Mouse (Mus musculus) urinary bladder, adult 2 months (tissue): Measurements from ENCODE around the gene A630076J17Rik. TPM values are rescaled to one million over a fixed set of nuclear protein-coding genes. Genes with fewer than 3 reads are reported as not detected.

Experiments used
- DNase-seq: peaks from one replicate; pipeline ENCODE4 v3.0.0; 2022; ENCODE audit warnings: low spot score
- polyA plus RNA-seq: library from polyadenylated mRNA; depleted of rRNA; stranded (reverse); fragments of >200 nt; gene quantifications from 2 replicates; pipeline ENCODE4 v1.2.3, GENCODE M21; 2012

Gene A630076J17Rik
- polyA plus RNA-seq, 1 experiment = not detected

DNA sequence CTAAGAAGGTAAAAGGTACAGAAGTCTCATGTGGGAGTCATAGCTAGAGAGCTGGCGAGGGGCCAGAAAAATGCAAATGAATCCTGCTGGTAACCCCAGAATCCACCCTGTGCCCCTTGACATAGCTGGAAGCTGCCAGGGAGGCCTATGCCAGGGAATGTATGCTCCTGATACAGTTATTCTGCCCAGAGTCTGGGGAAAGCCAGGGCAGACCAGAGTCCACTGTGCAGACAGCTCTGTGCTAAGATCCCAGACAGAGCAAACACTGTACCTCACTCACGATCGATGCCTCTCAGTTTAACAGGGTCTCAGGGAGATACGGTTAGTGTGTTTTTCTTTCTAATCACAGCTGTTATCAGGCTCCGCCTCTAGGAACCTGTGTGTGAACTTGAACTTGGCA, 592 bp upstream of the A630076J17Rik start:
- DNase-seq = no peak

DNA sequence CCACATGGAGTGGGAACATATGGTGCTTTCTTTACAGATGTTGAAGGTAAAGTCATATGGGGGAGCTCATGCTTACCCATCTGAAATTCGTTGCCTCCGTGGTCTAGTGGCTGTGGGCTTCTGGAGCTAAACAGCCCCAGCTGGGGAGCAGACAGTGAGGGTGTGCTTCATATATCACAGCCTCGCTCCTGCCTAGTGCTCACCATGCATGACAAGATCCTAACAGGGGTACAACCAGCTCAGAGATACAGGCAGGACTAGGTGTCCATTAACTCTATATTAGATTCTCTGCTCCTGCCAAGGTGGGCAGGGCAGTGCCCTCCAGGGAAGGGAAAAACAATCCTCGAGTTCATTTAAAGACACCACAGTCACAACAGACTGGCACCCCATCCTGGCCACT, 788 bp downstream of the A630076J17Rik start:
- no peak for DNase-seq

DNA sequence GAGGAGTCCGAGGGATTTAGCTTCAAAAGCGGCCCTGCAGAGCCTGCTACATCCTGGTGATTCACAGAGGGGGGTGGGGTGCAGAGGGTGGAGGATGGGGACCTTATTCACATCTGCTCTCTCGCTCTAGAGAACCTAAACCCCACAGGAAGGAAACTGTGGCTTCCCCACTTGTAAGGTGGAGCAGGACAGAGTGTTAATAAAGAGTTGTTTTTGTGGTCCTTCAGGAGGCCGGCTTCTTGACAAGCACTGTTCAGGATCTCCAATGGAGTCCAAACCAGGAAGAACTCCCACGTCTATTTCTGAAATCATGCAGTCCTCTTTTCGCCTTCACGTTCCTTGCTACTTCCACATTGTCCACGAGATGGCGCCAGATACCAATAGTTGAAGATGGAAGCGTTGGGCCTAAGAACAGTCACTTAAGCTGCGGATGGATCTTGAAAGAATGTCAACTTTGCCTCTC, 3.0 kb downstream of the A630076J17Rik start:
- DNase-seq = peak; percentile 58

DNA sequence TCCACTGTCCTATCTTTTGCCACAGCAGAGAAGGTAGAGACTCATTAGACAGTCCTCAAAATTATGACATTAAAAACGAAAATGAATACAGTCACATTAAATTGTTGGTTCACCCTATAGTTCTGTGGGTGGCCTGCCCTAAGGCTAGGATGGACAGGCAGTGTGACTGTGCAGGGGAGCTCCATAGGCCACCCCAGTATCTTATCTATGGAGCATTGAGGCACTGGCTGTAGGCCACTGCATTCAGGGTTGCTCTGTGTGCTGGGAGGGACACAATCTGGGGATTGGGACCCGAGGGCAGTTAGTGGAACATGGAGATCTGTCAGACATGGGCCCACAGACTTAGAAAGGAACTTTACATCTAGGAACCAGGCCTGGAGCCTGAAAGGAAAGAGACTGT, 3.5 kb downstream of the A630076J17Rik start:
- DNase-seq = no peak

DNA sequence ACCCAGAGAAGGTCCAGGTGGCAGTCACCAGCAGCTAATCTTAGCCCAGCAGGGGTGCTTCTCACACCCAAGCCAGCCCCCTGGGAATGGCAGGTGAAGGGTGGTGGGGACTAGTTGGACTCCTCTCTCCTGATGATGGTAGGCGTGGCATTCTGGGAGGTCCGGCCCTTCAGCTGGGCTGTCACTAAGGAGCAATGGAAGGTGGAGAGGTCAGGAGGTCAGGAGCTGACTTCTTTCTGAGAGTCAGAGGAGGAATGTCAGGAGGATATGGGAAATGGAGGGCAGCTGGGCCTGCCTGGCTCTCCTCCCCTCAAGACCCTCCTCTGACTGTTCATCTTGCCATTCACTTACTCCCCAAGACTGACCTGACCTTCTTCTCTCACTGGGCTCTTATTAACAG, 7.6 kb downstream of the A630076J17Rik start:
- DNase-seq = no peak

DNA sequence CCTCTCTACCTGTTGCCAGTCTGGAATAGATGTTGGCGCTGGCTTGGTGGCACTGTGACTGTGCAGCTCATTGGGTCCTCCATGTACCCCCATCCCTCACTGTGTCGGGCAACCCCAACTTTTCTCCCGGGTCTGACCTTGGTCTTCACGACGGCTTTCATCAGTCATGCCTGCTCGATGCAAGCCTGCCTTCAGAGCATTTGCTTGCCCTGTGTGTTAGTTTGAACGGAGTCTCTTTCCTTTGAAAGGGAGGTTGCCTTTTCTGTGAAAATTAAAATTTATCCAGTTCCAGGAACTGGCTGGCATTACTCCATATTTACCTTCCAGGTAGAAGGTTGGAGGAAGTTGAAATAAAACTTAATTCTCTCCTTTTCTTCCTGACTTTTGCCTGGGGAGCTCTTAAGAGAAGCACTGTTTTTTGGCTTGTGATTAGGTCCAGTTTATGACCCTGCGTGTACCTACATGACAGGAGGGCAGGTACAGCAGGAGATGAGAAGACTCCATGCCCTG, 8.1 kb downstream of the A630076J17Rik start:
- DNase-seq = no peak

DNA sequence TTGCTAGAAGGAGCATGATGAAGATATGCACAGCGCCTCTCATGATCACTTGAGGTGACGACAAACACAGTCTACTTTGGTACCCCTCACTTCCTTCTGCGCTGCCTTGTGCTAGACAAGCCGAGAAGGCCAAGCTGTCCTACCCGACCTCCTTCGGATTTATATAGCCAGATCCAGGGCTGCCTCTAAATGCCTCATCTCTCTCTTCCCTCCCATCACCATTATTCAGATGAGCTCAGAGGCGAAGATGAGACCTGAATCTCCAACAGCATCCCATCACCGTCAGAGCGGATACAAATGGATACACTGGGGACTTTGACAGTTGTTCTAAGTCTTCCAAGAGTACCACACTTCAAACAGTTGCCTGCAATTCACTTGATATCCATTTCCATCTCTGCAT, 9.2 kb downstream of the A630076J17Rik start, which contains the start of gene Prok1:
TSS of gene Prok1 (minus strand) at position 101 of the 400 bp plus-strand sequence.
- DNase-seq = no peak

DNA sequence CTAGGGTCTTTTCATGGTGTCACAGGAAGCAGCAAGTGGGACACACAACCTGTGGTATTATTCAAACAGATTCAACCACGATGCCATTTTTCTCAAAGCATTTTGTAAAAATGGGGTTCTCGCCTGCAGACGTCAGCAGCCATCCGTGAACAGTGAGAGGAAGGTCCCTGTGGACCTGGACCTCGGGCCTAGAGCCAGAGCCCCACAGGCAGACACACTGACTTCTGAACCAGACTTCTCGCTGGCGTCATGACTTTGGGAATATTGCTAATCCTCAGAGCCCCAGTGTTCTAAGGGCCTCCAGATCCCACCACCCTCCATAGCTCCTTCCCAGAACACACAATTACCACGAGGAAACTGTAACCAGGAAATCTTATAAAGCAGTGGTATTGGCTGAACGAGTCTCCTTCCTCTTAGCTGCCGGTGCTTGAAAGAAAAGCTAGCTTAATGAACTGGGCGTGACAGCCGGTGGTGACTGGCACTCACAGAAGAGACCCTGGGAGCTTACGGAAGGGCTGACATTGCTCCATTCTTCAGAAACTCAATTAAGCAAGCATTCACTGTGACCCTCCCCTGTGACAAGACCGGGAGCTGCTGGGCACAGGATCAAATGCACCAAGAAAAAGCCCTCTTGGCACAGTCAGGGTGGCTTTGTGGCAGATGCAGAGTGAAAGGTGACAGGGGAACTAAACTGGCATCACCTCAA, 11.1 kb downstream of the A630076J17Rik start:
- no peak for DNase-seq

DNA sequence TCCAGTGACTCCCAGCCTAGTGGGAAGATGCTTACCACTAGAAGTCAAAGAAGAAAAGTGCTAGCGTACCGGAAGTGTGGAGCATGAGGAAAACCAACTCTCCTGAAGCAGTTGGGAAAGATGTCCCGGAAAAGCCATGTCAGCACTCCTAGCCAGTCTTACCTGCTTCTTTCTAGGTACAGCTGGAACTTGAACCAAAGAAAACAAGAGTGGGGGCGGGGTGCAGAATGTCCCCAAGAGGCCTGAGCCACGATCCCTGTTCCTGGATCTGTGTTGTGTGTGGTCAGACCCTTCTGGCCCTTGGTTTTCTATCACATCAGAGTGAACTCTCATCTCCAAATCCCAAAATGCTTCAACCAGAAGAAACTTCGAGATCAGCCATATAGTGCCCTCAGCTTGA, 16.5 kb downstream of the A630076J17Rik start:
- no peak for DNase-seq

DNA sequence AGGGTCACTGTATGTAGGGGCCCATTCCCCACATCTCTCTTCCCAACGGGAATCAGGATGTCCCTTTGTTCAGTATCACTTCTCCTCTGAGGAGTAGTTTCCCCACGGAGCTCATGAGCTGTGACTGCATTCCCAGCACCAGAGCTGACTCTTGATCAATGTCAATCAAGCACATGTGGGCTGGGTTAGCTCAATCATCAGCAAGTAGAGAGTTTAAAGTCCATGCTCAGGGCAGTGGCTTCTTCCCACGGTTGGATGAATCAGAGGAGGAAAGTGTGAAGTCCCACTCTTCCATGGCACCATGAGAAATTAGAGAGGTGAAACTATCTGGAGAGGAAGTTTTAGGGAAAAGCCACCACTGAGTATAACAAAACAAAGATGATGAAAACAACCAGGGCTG, 18.6 kb downstream of the A630076J17Rik start:
- DNase-seq = no peak

DNA sequence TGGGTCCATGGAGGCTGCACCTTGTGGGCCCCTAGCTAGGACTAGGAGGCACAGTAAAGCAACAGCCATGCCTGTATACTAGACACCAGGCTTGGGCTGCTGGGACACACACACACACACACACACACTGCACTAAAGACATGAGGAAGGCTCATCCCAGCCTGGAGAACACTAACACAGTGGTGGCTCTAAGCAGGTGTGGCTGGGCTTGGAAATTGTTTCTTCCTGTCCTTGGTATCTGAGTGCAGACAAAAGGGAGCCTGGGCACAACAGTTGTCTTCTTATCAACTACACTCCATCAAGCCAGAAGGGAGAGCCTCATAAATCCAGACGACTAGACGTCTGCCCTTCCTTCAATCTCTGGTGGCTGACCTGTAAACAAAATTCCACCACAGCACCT, 19.9 kb downstream of the A630076J17Rik start:
- DNase-seq = no peak

DNA sequence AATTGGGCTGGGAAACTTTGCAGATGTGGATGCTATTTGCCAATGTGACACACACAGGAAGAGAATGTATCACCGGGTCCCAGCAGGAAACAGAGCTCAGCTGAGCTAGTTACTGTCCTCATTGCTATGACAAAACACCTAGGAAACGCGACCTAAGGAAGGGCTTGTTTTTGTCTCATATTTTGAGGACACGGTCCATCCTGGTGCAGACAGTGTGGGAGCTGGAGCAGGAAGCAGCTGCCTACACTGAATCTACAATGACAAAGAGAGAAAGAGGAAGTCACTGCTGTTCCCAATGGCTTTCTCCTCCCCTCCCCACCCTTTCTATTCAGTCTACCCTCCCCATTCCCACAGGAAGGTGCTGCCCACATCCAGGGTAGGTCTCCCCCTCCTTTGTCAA, 21.6 kb downstream of the A630076J17Rik start:
- DNase-seq = no peak

DNA sequence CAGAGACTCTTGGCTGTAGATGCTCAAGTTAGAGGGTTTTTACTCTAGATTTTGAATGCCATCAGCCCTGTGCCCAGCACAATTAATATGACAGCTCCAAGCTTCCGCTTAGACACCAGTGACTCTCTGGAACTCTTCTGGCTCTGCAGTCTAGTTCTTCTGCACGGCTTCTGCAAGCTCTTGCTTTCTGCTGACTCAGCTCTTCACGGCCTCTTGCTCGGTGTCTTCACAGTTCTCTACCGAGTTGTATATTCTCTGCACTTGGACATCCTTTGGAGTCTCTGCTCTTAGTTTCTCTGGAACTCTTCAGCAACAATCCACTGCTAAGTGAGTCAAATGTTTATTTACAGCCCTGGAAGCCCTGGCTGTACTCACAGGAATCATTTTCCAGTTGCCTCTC, 23.5 kb downstream of the A630076J17Rik start:
- DNase-seq = no peak

DNA sequence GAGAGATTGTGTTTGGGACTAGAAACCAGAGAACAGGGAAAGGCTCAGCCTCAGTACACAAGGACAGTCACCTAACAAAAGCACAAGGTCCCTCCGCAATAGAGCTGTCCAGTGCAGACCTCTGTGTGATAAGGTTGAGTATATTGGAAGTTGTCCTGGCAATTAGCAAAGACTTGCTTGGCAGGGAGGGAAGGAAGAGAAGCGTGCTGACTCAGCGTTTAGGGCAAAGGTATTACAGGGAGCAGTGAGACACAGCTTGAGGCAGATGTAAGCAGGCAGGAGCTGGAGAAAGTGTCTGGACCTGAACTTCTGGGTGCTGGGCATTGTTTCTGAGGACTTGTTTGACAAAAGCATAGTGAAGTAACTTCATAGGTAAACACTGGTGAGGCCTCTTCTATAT, 25.6 kb downstream of the A630076J17Rik start:
- DNase-seq = no peak

DNA sequence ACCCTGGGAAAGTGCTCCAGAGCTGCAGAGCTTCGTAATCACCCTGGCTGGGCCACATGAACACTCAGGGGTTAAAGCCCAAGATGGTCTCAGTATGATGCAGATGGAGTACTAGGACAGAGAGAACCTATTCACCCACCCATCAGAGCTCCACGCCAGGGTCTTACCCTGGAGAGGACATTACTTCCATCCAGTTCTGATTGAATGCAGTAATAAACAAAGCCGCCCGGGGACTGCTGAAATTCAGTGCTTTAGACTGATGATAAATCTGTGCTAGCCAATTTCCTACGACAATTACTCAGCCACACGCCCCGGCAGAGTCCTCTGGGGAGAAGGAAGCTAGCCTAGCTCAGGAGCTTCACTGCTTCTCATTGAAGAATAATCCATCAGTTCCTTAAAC, 26.3 kb downstream of the A630076J17Rik start:
- no peak for DNase-seq

DNA sequence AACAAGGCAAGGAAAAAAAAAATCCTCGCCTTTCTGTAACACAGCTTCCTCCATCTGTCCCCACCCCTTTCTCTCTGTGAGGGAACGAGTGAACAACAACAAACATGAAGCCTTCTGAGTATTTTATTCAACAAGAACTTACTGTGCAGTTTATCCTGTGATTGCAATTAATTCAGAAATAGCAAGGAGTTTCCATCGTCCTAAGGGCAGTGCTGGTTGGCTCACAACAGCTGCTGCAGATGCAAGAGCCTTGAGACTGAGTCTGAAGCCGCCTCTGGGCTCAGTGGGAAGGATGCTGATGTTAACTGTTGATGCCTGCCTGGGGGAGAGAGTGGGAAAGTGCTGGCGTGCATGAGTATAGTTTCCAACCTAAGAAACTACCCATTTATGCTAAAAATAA, 27.5 kb downstream of the A630076J17Rik start:
- DNase-seq = no peak

DNA sequence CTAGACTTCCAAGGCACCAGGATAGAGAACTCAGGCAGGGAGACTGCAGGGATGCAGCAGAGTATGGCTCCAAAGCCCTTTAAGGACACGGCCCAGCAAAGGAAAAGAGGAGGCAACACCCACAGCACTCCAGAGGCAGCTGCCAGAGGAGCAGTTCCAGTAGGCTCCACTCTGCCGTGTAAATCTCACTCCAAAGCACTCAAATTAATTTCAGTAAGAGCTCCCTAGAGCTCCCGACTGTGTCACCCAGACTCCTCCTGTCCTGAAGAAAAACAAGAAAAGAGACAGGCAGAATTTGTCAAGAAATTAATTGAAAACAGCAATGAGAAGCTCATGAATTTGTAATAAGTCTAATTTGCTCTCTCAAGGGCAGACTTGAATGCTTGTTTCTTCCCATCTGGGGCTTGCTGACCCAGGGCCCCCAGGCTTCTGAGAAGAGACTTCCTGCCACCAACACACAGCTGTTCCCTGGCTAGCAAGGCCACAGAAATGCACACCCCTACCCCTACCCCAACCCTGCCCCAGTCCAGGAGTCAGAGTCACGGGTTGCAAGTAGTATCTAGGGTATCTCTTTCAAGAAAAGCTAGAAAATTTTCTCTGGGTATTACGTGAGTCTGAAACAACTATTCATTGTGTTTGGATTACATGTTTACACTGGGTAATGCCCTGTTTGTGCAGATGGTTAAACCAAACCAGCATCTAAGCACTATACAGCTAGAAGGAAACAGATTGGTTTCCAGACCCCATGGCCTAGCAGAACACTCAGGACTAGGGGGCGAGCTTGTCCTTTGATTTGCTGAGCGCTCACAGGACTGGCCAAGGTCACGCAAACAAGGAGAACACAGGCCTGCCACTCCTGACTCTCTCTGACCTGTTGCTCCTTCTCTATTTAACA, 30.8 kb downstream of the A630076J17Rik start:
- no peak for DNase-seq

DNA sequence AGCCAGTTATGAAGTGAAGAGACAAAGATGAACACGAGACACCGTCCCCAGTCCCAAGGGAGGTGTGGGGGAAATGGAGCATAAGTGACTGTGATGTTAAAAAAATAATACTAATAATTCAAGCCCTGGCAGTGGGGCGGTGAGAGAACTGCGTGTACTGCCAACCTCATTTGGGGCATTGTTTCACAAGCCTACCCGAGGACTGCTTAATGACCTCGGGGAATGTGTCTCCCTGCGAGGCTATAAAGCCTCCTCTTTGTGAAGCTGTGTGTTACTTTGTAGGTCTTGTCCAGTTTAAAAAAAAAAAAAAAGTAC, 31.4 kb downstream of the A630076J17Rik start:
- no peak for DNase-seq

DNA sequence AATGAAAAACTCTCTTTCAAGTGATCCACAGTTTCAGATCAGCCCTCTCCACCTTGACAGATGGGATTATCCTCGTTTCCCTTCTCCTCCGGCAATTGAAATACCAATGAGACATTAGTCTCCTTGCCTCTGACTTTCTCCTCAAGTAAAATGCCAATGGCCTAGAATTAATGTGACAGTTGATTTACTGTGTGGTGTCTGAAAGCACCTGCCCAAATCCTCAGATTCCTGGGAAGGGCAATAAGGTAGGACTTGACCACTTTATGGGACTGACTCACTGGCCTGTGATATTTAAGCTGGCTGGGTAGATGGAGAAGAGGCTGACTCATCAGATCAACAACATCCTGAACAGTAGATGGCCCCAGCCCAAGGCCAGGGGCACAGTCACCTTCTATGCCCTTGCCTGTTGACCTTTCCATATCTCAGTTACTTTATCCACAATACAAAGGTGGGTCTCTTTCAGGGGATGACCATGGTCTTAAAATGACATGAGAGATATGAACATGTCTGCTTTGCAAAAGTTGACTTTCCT, 36.5 kb downstream of the A630076J17Rik start:
- no peak for DNase-seq

DNA sequence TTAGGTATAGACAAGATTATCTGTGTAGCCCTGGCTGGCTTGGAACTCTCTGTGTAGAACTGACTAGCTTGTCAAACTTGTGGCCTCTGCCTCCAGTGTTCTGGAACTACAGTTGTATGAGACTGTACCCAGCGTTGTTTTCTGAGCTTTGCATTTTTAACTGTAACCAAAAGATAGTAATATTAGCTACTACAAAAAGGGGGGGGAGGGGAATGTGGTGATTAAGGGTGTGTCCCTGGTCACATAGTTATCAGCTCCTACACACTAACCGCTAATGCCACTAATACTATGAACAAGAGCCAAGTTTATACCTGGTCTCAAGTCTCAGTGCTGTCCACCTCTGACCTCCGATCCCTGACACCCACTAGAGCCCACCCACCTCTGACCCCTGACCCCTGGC, 42.0 kb downstream of the A630076J17Rik start:
- DNase-seq = no peak

DNA sequence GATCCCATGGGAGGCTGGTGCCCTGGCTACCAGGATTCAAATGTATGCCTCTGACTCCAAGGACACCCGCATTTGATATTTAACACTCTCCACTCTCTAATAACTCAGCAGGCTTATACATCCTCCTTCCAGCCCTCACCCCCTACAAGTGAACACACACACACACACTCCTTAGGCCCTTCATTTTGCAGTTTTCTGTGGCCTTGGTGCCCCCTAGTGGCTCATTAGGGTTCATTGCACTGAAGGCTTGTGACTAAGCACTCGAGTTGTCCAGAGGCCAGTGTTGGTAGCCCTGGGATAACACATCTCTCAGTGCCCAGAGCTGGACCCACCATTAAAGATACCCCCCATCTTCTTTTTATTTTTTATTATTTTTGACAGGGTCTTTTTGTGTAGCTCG, 43.4 kb downstream of the A630076J17Rik start:
- no peak for DNase-seq

DNA sequence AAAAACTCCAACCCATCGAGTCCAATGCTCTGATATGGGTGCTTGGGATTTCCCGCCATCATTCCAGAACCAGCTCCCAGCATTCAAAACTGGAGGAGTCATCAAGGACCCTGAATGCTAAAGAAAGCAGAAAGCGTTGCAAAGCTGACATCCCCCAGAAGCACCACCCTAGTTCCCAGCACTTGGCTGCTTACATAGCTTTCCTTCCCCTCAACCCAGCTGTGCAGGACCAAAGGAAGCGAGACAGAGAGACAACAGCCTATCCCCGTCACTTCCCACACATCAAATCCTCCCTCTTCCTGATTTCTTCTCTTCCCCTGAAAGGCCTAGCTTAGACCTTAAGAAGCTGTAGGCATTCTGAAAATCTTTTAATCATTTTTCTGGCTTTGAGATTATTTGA, 44.9 kb downstream of the A630076J17Rik start:
- no peak for DNase-seq

DNA sequence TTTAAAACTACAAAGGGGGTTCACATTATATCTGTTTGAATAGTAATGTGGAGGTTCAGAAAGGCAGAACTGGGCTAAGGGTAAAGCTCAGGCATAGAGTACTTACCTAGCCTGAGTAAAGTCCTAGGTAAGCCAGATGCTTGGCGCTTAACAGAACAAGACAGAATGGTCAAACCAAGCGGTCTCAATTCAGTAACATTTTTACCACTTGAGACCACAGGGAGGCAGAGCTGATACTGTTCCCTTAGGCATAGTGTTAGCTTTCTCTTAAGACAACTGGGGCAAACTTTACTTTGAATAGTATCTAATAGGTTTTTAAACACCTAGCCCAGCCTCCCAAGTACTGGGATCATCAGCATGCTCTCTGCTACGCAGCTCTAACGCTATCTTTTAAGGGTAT, 45.6 kb downstream of the A630076J17Rik start:
- DNase-seq = no peak
